Mouse (Mus musculus) MEL (cell line): ENCODE measurements around the gene Pdzd8. TPM values are rescaled to one million over a fixed set of nuclear protein-coding genes. Genes with fewer than 3 reads are reported as not detected.

Source experiments
- DNase-seq: peaks from one replicate; pipeline ENCODE4 v3.0.0; 2011; ENCODE audit warnings: low read depth, low spot score
- H3K27ac ChIP-seq: 2 replicates; pipeline ENCODE4 v1.5.1; 2012; ENCODE audit warnings: low read depth, mild to moderate bottlenecking, control low read depth, low read length, moderate library complexity; ENCODE audit not compliant: control insufficient read depth
- H3K27me3 ChIP-seq, 2 experiments: fragments of 150-350 bp in 1 of 2; sonication (generic) in 1 of 2; 2 replicates each; pipeline ENCODE4 v1.6.1; 2012; ENCODE audit warnings: low read length in 2 of 2, mild to moderate bottlenecking in 2 of 2, improper control_type of control experiment in 1 of 2, moderate library complexity in 1 of 2; ENCODE audit not compliant: insufficient read depth in 2 of 2, control insufficient read depth in 1 of 2
- H3K36me3 ChIP-seq, 2 experiments: 2 replicates each; pipeline ENCODE4 v1.6.1; 2012 to 2014; ENCODE audit warnings: low read length in 2 of 2, improper control_type of control experiment in 1 of 2, inconsistent platforms in 1 of 2, mild to moderate bottlenecking in 1 of 2; ENCODE audit not compliant: insufficient read depth in 2 of 2, control insufficient read depth in 1 of 2
- H3K4me1 ChIP-seq, 2 experiments: fragments of 150-350 bp in 1 of 2; sonication (generic) in 1 of 2; 2 replicates each; pipeline ENCODE4 v1.6.1; 2012; ENCODE audit warnings: low read length in 2 of 2, improper control_type of control experiment in 1 of 2, mild to moderate bottlenecking in 1 of 2; ENCODE audit not compliant: insufficient read depth in 2 of 2, control insufficient read depth in 1 of 2
- H3K4me3 ChIP-seq, 2 experiments: fragments of 150-350 bp in 1 of 2; sonication (generic) in 1 of 2; 2 replicates each; pipeline ENCODE4 v1.5.1; 2012; ENCODE audit warnings: low read depth in 2 of 2, low read length in 2 of 2, mild to moderate bottlenecking in 2 of 2, moderate library complexity in 2 of 2, control low read depth in 1 of 2, improper control_type of control experiment in 1 of 2; ENCODE audit not compliant: control insufficient read depth in 1 of 2, insufficient read depth in 1 of 2
- H3K79me2 ChIP-seq: 2 replicates; pipeline ENCODE4 v1.6.1; 2012; ENCODE audit warnings: mild to moderate bottlenecking, low read length, moderate library complexity; ENCODE audit not compliant: control insufficient read depth, poor library complexity, insufficient read depth
- H3K9ac ChIP-seq: 2 replicates; pipeline ENCODE4 v1.6.1; 2012; ENCODE audit warnings: low read depth, mild to moderate bottlenecking, control low read depth, low read length, moderate library complexity; ENCODE audit not compliant: control insufficient read depth, poor library complexity, severe bottlenecking
- H3K9me3 ChIP-seq: fragments of 150-350 bp; sonication (generic); replicated peaks from 2 replicates; pipeline ENCODE4 v1.6.1; 2012; ENCODE audit warnings: mild to moderate bottlenecking, low read length, improper control_type of control experiment, moderate library complexity; ENCODE audit not compliant: insufficient read depth
- CHD2 ChIP-seq: IDR thresholded peaks from 2 replicates; pipeline ENCODE4 v1.6.1; 2011; ENCODE audit warnings: low read length, improper control_type of control experiment
- E2F4 ChIP-seq: IDR thresholded peaks from 2 replicates; pipeline ENCODE4 v1.6.1; 2011; ENCODE audit warnings: low read depth, low read length, improper control_type of control experiment, borderline replicate concordance
- ELF1 ChIP-seq: IDR thresholded peaks from 2 replicates; pipeline ENCODE4 v1.6.1; 2014; ENCODE audit warnings: low read depth, mild to moderate bottlenecking, inconsistent platforms, low read length, improper control_type of control experiment, moderate library complexity
- EP300 ChIP-seq, 2 experiments: IDR thresholded peaks; 2 replicates each; pipeline ENCODE4 v1.6.1; 2011; ENCODE audit warnings: improper control_type of control experiment in 2 of 2, low read length in 2 of 2, low read depth in 1 of 2, mild to moderate bottlenecking in 1 of 2
- ETS1 ChIP-seq: IDR thresholded peaks from 2 replicates; pipeline ENCODE4 v1.6.1; 2012; ENCODE audit warnings: low read depth, mild to moderate bottlenecking, inconsistent platforms, low read length, improper control_type of control experiment, moderate library complexity
- GATA1 ChIP-seq: IDR thresholded peaks from 2 replicates; pipeline ENCODE4 v1.6.1; 2011; ENCODE audit warnings: low read depth, low read length, improper control_type of control experiment
- HCFC1 ChIP-seq: IDR thresholded peaks from 2 replicates; pipeline ENCODE4 v1.6.1; 2012; ENCODE audit warnings: low read depth, mild to moderate bottlenecking, inconsistent platforms, low read length, improper control_type of control experiment, moderate library complexity
- MEF2A ChIP-seq: IDR thresholded peaks from 2 replicates; pipeline ENCODE4 v1.6.1; 2014; ENCODE audit warnings: low read depth, mild to moderate bottlenecking, inconsistent platforms, low read length, improper control_type of control experiment; ENCODE audit not compliant: poor library complexity, insufficient replicate concordance, severe bottlenecking; ENCODE audit errors: extremely low read depth
- MXI1 ChIP-seq: IDR thresholded peaks from 2 replicates; pipeline ENCODE4 v1.6.1; 2011; ENCODE audit warnings: mild to moderate bottlenecking, low read depth, low read length, improper control_type of control experiment
- MYC ChIP-seq: IDR thresholded peaks from 2 replicates; pipeline ENCODE4 v1.6.1; 2011; ENCODE audit warnings: low read depth, mild to moderate bottlenecking, low read length, improper control_type of control experiment, moderate library complexity
- POLR2A ChIP-seq, 2 experiments: IDR thresholded peaks; 2 replicates each; pipeline ENCODE4 v1.6.1; 2011 to 2012; ENCODE audit warnings: low read length in 2 of 2, mild to moderate bottlenecking in 2 of 2, control low read depth in 1 of 2, improper control_type of control experiment in 1 of 2, low read depth in 1 of 2, moderate library complexity in 1 of 2; ENCODE audit not compliant: control insufficient read depth in 1 of 2, insufficient read depth in 1 of 2, poor library complexity in 1 of 2
- POLR2AphosphoS2 ChIP-seq: IDR thresholded peaks from 2 replicates; pipeline ENCODE4 v1.6.1; 2011; ENCODE audit warnings: low read length, improper control_type of control experiment
- POLR2AphosphoS5 ChIP-seq: IDR thresholded peaks from 2 replicates; pipeline ENCODE4 v1.6.1; 2012; ENCODE audit warnings: low read depth, borderline replicate concordance, mild to moderate bottlenecking, inconsistent platforms, low read length, moderate library complexity, mixed read lengths
- RAD21 ChIP-seq: IDR thresholded peaks from 2 replicates; pipeline ENCODE4 v1.6.1; 2011; ENCODE audit warnings: mild to moderate bottlenecking, low read depth, low read length, improper control_type of control experiment
- RCOR1 ChIP-seq: IDR thresholded peaks from 2 replicates; pipeline ENCODE4 v1.6.1; 2012; ENCODE audit warnings: low read depth, mild to moderate bottlenecking, inconsistent platforms, low read length, improper control_type of control experiment
- SIN3A ChIP-seq: IDR thresholded peaks from 2 replicates; pipeline ENCODE4 v1.6.1; 2012; ENCODE audit warnings: low read length, improper control_type of control experiment, inconsistent platforms
- TAL1 ChIP-seq: IDR thresholded peaks from 2 replicates; pipeline ENCODE4 v1.6.1; 2012; ENCODE audit warnings: mild to moderate bottlenecking, inconsistent platforms, low read length, moderate library complexity, mixed read lengths
- TBP ChIP-seq: IDR thresholded peaks from 2 replicates; pipeline ENCODE4 v1.8.0; 2011; ENCODE audit warnings: low read depth, low read length, improper control_type of control experiment
- TCF12 ChIP-seq: IDR thresholded peaks from 2 replicates; pipeline ENCODE4 v1.6.1; 2014; ENCODE audit warnings: low read depth, mild to moderate bottlenecking, inconsistent platforms, low read length, improper control_type of control experiment, moderate library complexity
- ZC3H11A ChIP-seq: IDR thresholded peaks from 2 replicates; pipeline ENCODE4 v1.6.1; 2012; ENCODE audit warnings: low read depth, mild to moderate bottlenecking, inconsistent platforms, low read length, improper control_type of control experiment
- ZKSCAN1 ChIP-seq: IDR thresholded peaks from 2 replicates; pipeline ENCODE4 v1.6.1; 2012; ENCODE audit warnings: low read depth, mild to moderate bottlenecking, inconsistent platforms, low read length, improper control_type of control experiment, moderate library complexity
- ZNF384 ChIP-seq: IDR thresholded peaks from 2 replicates; pipeline ENCODE4 v1.6.1; 2012; ENCODE audit warnings: low read depth, mild to moderate bottlenecking, inconsistent platforms, low read length, improper control_type of control experiment
- polyA plus RNA-seq, 2 experiments: library from polyadenylated mRNA; stranded (reverse) in 1 of 2; unstranded in 1 of 2; fragments of >175 nt in 1 of 2; fragments of >200 nt in 1 of 2; gene quantifications; 2 replicates each; pipeline versions ENCODE4 v1.2.1 to v1.2.4; 2012; ENCODE audit warnings: low replicate concordance in 2 of 2, low read depth in 1 of 2; ENCODE audit not compliant: insufficient read length in 2 of 2, insufficient read depth in 1 of 2, missing spikeins in 1 of 2
- total RNA-seq: library from RNA; depleted of rRNA; stranded (reverse); fragments of 300-350 nt; gene quantifications from 2 replicates; pipeline ENCODE4 v1.2.3, GENCODE M21; 2012

Gene Pdzd8
- total and polyA plus RNA-seq, 3 experiments = 46.4 to 137 (median 49.8) TPM

DNA sequence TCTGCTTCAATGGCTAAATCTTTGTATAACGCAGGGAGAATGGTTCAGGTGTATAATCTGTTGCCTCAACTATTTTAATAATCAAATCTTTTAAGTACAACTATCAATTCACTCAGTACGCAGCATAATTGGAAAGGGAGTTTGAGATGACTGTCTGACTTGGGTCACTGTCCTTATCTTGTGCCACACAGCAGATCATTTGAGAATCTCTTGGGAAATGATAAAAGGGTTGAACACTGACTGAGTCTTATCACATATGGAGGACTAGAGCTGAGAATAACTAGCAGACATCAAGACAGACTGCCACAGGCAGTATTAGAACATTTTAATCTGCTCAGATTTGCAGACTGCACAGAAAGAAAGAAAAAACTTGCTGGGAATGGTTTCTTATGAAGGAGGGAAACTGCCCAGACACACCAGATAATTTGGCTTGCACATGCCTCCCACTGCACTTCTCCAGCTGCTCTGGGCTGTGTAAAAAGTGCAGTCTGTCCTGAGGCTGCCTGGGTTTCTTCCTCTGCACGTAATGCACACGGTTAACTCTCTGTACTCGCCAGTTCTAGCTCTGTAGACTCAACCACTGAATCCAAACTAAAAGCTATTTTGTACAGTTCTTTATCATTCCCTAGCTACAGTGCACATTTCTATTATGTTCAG, 53.3 kb downstream of the Pdzd8 start:
- Histone ChIP-seq H3K27ac (no peak overlapping the region), H3K9me3 (no peaks in the 10 kb centered on the region), H3K27me3 (no peaks in the 10 kb centered on the region), H3K4me1 (peaks cover 10 to 17% of the 10 kb centered on the region in 2 experiments), H3K4me3 (no peak overlapping the region), H3K9ac (no peak overlapping the region), H3K36me3 (peaks cover 22 to 52% of the 10 kb centered on the region in 2 experiments), H3K79me2 (no peaks in the 10 kb centered on the region)
- peak; percentile 40 for DNase-seq
- TF ChIP-seq TCF12 = peak; percentile 70
- peak; percentile 78 for TF ChIP-seq RCOR1
- peak; percentile 86 for TF ChIP-seq GATA1
- TF ChIP-seq TBP = no peak
- no peak for TF ChIP-seq HCFC1
- peak; percentile 20; the same call in 1 of the 2 replicates for TF ChIP-seq POLR2AphosphoS2
- peak; percentile 42 to 60; a peak in 3 of 4 replicates for TF ChIP-seq EP300 (IDR thresholded peaks at IDR 0.05; ENCODE audit: low read depth in 1 of 2, low read length in 2 of 2)
- no peak for TF ChIP-seq ETS1

DNA sequence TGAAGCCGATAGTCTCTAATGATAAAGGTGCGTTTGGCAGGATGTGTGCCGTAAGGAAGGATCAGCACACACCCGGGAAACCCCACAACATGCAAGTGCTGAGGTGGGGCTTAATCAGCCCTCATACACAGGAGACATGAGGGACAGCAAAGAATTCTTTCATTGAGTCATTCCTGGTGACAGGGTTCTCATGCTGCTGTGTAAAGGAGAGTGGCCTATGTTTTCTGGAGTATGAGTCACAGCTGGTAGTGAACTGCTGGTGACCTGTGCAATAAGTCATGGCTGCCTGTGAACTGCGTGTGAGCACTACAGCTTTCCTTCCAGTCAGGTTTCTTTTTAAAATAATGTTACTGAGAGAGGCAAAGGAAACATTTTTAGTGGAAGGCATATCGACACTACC, 55.8 kb downstream of the Pdzd8 start:
- peak overlapping the region; percentile 27 for H3K27ac ChIP-seq

More for the DNA sequence above, 55.8 kb downstream of the Pdzd8 start:
- Histone ChIP-seq H3K27me3 (no peaks in the 10 kb centered on the region), H3K4me1 (peaks cover 10 to 17% of the 10 kb centered on the region in 2 experiments), H3K9ac (no peak overlapping the region), H3K79me2 (no peaks in the 10 kb centered on the region), H3K9me3 (no peaks in the 10 kb centered on the region), H3K36me3 (peaks cover 4 to 45% of the 10 kb centered on the region in 2 experiments), H3K4me3 (no peak overlapping the region)
- peak; percentile 52 for DNase-seq
- TF ChIP-seq ZC3H11A (no peak), RAD21 (no peak), MEF2A (no peak), HCFC1 (no peak), ZKSCAN1 (no peak), MYC (no peak), ETS1 (no peak), ZNF384 (no peak), TBP (no peak), E2F4 (no peak), TAL1 (no peak), MXI1 (no peak), POLR2A (IDR thresholded peaks at IDR 0.05; ENCODE audit: control insufficient read depth in 1 of 2, insufficient read depth in 1 of 2, low read depth in 1 of 2, low read length in 2 of 2, poor library complexity in 1 of 2) (no peak), RCOR1 (no peak), CHD2 (no peak), POLR2AphosphoS5 (no peak), ELF1 (no peak), POLR2AphosphoS2 (no peak), SIN3A (no peak)
